Mouse (Mus musculus): ENCODE data around the gene 2210016F16Rik.
A peak's percentile ranks its signal among the peaks of the same experiment; 100 is the strongest.
"Not testable (repeated sequence)": the region's sequence is repeated elsewhere in the genome, so short reads cannot be mapped to it uniquely, and the experiment has no call there.

2210016F16Rik gene

GRCm38 (mm10) chr13:58384779-58385546 is at the start of gene 2210016F16Rik:
Gene 2210016F16Rik (minus strand): TSS chr13:58385225.
- peak; percentile 97 for DNase-seq

- peak; percentile 93 for DNase-seq
Measured at GRCm38 (mm10) chr13:58423061-58423660, 38.1 kb upstream of the 2210016F16Rik start.

GRCm38 (mm10) chr13:58422242-58422641 is 37.2 kb upstream of the 2210016F16Rik start:
- DNase-seq = peak; percentile 64

- DNase-seq = peak; percentile 86
Measured at GRCm38 (mm10) chr13:58421026-58421425, 36.0 kb upstream of the 2210016F16Rik start.

DNA sequence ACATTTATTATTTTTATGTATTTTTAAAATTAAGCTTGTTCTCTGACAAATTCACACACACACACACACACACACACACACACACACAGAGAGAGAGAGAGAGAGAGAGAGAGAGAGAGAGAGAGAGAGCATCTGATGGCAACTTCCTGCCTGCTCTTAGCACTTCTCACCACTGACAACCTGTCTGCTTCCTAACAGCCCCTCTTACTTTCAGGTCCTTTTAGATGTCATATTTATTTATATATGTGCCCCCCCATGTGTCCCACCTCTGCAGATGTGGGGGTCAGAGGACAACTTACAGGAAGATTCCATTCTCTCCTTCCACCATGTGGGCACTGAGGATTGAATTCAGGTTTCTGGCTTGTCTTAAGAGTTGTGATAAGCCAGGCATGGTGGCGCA is 34.2 kb upstream of the 2210016F16Rik start:
- peak; percentile 62 for DNase-seq

GRCm38 (mm10) chr13:58418656-58419055 is 33.6 kb upstream of the 2210016F16Rik start:
- DNase-seq = peak; percentile 81

GRCm38 (mm10) chr13:58415838-58416237 is 30.8 kb upstream of the 2210016F16Rik start:
- peak; percentile 85 for DNase-seq

- DNase-seq = no peak
Measured at GRCm38 (mm10) chr13:58415374-58415773, 30.3 kb upstream of the 2210016F16Rik start.

DNA sequence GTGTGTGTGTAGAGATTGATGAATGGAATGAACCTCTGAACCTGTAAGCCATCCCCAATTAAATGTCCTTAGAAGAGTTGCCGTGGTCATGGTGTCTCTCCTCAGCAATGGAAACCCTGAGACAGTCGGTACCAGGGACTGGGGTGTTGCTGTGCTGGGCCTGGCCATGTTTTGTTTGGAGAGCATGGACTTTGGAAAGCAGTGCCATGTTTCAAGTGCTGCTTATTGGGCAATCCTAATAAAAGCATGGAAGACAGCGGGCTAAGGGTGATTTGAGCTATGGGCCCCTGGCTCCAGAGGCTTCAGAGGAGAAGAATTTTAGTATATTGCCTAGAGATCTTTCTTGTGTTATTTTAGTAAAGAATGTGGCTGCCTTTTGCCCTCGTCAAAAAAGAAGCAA is 26.0 kb upstream of the 2210016F16Rik start:
- no peak for DNase-seq

GRCm38 (mm10) chr13:58403243-58403642 is 18.2 kb upstream of the 2210016F16Rik start, which contains the start of gene Hnrnpk:
Gene Hnrnpk (minus strand): TSS chr13:58403343.
- not testable (repeated sequence) for DNase-seq

- DNase-seq = no peak
Measured at GRCm38 (mm10) chr13:58402744-58403110, 17.7 kb upstream of the 2210016F16Rik start.

DNA sequence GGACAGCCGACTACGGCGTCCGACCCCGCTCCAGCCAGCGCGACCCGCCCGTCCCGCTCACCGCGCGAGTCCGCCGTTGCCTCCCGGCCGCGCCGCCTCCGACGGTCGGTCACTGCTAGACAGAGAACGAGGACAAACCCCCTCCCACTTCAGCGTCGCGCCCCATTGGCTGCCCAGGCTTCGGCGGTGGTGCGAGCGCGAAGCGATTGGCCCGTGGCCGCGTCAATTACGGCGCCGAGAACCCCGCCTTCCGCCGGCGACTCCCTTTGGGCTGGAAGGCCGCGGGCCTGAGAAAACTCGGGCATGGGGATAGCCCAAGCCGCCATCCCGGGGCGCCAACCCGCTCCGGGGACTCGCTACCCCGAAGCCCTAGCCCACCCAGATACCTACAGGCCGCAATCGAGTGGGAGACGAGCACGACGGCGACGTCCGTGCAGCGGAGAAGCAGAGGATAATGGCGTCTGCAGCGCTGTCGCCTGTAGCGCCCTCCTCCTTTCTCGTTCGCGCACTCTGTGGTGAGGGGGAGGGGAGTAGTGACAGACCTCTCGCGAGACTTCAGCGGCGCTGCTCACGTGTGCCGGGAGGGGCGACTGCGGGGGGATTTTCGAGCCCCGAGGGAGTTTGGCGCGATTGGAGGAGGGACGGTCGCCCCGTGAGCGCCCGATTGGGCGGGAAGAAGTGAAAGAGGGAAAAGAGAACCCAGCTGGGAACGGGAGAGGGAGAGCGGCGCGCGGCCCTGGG is 17.1 kb upstream of the 2210016F16Rik start, which contains the start of gene Rmi1:
Rmi1 (plus strand) TSS at position 246 of the 741 bp plus-strand sequence.
- peak; percentile 100 for DNase-seq

DNA sequence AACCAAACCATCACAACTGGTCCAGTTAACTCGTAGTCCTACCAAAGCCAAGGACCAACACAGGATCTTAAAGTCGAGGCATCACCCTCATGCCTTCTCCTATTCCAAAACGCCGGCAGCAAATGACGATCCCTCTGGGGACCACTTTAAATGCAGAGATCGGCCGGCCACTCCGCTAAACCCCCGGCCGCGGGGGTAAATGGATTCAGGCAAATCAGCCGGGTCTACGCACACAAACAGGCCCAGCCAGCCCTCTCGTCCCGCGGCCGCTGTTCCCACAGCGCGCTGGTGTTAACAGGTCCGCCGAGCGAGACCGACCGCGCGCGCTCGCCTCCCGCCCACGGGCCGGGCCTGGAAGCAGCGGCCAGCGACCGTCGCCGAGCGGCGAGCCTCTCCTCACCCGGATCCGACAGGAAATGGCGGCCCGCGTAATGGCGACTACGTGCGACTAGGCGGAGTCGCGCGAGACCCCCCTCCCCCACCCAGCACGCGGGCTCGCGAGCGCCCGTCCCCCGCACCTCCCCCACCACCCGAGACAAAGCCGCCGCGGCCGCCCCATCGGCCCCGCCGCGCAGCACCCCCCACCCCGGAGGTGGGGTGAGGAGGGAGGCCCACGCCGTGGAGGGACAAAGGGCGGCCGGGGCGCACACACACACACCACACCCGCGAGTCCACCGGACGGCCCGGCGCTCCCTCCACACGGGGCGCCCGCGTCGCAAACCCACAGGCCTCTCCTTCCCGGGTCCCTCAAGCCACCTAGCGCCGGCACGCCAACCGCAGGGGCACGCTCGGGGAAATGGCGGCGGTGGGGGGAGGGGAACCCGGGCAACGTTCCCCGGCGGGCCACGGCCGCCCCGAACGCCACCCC is 16.3 kb upstream of the 2210016F16Rik start:
- DNase-seq = no peak

DNA sequence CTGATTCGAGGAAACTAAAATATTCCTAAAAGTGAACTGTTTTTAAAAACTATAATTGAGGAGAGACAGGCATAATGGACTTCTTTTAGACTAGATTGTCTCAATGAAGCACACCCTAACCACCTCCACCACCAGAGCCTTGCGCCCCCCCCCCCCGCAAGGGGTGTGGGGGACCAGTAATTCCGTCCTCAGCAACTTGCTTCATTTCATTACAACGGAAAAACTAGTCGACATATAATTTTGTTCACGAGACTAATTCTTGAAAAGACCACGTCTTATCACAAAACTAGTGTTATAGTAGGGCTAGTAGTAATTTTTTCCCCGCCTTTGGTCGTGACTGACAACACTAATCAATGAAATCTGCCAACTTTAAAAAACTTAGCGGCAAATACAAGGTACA is 15.6 kb upstream of the 2210016F16Rik start:
- DNase-seq = peak; percentile 55

GRCm38 (mm10) chr13:58397651-58398050 is 12.6 kb upstream of the 2210016F16Rik start:
- DNase-seq = peak; percentile 83

DNA sequence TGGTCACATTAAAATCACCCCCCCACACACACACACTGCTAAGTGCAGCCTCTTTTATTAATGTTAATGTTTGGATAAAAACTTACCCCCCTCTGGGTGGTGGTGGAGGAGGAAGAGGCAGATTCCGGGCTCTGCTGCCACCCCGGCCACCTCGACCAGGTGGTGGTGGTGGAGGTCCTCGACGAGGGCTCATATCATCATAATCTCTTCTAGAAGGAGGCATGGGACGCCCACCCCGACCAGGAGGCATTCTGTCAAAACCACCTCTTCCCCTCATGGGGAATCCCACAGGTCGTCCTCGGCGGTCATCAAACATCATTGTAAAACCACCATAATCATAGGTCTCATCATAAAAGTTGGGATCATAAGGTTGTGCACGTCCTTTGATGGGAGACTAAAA is 9.4 kb upstream of the 2210016F16Rik start:
- DNase-seq = peak; percentile 83

- DNase-seq = peak; percentile 37
Measured at GRCm38 (mm10) chr13:58389324-58389951, 4.4 kb upstream of the 2210016F16Rik start.

GRCm38 (mm10) chr13:58388379-58388778 is 3.4 kb upstream of the 2210016F16Rik start:
- DNase-seq = peak; percentile 61

DNA sequence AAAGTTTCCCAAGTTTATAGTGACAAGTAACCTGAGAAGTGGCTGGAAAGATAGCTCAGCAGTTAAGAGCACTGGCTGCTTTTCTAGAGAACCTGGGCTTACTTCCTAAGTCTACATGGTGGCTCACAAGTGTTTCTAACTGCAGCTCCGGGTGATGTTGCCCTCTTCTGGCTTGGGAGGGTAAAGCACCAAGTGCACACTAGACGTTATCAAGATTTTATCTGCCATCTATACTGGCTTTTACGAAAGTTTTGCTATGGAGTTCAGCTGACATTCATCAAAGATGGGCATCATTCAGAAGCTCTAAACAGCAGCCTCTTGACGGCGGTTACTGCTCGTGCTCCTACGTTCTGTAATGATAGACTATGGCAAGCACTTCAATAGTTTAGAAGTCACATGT is 2.9 kb upstream of the 2210016F16Rik start:
- peak; percentile 89 for DNase-seq

DNA sequence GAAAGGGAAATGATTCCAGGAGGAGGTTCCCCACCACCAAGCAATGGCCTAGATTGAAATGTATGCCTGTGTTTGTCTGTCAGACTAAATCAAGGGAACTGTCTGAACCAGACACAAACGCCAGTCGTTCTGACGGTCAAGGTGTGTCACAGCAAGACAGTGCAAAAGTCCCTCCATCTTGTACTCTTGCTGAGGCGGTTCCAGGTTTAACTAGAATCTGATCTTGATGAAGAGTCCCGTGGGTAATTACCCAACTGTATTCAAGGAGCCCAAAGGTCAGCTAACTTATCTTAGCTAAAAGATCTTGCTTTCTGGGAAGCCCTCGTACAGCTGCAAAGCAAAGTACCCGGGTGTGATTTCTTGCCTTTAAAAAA is 509 bp upstream of the 2210016F16Rik start:
- no peak for DNase-seq

- no peak for DNase-seq
Measured at GRCm38 (mm10) chr13:58384371-58384770, 654 bp downstream of the 2210016F16Rik start.

- peak; percentile 8 for DNase-seq
Measured at GRCm38 (mm10) chr13:58373153-58373470, 11.9 kb downstream of the 2210016F16Rik start.
